Mouse (Mus musculus) c-Kit-positive CD71-positive TER-119-positive erythroid progenitor cells, embryonic 14.5 days (primary cell): ENCODE results near the gene Jmjd1c.

ENCODE experiments used
- DNase-seq: peaks from one replicate; pipeline ENCODE4 v3.0.0-alpha.2; 2013; ENCODE audit warnings: low spot score

Jmjd1c gene

GRCm38 (mm10) chr10:67072600-67072999 is 23.3 kb upstream of the Jmjd1c start:
- no peak for DNase-seq

DNA sequence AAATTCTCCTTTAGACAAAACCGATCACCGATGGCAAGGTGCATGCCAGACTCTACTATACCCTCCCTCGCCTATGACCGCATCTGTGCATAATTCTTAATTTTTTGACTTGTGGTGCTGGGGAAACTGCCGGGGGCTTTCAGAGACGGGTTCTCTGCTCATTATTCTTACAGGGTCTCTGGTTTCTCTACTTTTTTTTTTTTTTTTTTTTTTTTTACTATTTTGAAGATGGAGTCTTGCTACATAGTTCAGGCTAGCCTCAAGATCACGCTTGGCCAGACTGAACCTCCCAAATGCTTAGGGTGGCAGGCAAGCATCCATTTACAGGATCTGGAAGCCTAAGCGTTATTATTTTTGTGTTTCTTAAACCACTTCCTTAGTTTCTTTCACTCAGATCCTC is 22.3 kb upstream of the Jmjd1c start:
- DNase-seq = no peak

DNA sequence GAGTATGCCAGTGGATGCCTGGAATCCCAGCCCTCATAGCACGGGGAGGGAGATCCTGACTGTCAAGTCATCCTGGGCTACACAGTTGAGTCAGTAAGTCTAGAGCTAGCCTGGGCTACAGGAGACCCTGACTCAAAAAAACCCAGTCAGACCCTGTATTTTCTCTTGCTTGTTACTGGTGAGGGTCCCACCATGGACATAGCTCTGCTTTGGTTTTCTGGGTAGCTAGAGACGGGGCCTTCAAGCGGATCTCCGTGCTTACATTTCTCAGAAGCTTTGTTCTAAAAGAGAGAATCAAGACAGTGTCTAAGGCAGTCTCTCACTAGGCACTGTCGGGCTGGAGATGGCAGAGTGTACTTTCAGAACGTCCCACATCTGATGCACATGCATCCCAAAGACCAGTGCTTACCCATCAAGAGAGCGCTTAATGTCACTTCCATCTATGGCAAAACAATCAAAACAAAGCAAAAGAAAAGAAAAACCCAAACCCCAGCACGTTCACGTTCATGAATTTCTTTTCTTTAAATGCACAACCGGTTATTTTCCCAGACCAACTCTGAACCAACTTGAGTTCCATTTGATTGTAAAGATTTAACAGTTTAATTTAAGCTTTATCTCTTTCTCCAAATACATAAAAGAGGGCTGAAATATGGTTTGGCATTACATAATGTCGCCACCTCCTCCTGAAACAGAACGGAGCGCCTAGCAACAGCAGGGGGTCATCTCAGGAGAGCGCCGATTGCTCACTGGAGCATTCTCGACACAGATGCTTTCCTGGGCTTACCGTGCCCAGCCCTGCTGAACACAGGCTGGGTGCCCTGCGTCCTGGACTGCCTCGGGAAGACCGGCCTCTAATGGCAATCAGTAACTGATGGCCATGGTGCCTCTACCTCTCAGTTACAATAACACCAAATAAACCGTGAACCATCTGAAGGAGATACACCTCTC is 19.7 kb upstream of the Jmjd1c start:
- no peak for DNase-seq

- DNase-seq = no peak
Observed at GRCm38 (mm10) chr10:67079030-67079429, 16.9 kb upstream of the Jmjd1c start.

DNA sequence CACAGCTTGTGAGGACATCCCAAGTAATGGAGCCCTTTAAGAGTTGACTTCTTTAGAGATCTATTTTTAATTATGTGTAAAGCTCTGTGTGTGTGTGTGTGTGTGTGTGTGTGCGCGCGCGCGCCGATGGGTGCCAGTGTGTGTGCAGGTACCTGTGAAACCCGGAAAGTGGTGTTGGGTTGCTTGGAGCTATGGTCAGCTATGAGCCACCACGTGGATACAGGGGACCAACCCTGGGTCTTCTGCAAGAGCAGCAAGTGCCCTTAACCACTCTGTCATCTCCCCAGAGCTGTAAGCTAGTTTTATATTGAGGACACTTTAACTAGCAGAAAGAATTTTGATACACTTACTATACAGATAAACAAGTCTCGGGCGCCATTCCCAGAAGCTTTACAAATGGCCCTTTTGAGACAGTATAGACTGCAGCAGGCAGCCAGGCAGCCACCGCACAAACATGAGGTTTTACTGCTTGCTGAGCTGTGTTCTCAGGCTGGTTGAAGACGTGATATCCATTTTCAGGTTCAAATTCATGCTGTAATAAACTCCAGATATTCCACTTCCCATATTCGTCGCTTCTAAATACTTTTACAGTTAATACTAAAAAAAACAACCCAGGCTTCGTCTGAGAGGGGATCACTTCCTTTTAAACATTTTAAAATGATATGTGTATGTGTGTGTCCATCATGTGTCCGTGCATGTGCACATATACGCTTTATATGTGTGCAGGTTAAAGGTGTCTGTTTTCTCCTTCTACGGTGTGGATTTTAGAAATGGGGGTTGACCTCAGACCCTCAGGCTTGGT is 14.5 kb upstream of the Jmjd1c start:
- no peak for DNase-seq

DNA sequence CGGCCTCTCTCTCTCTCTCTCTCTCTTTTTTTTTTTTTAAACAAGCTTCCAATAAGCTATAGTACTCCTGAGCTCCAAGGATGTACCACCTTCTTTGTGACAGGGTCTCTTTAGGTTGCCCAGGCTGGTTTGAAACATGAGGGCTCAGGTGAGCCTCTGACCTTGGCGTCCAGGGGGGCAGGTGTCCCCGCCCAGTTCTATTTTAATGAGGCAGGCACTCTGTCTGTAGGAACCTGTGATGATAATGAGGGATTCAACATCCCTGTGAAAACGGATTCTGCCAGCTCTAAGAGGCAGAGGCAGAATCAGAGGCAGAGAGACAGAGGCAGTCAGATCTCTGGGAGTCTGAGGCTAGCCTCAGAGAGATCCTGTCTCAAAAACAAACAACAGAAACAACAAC is 13.4 kb upstream of the Jmjd1c start:
- DNase-seq = no peak

DNA sequence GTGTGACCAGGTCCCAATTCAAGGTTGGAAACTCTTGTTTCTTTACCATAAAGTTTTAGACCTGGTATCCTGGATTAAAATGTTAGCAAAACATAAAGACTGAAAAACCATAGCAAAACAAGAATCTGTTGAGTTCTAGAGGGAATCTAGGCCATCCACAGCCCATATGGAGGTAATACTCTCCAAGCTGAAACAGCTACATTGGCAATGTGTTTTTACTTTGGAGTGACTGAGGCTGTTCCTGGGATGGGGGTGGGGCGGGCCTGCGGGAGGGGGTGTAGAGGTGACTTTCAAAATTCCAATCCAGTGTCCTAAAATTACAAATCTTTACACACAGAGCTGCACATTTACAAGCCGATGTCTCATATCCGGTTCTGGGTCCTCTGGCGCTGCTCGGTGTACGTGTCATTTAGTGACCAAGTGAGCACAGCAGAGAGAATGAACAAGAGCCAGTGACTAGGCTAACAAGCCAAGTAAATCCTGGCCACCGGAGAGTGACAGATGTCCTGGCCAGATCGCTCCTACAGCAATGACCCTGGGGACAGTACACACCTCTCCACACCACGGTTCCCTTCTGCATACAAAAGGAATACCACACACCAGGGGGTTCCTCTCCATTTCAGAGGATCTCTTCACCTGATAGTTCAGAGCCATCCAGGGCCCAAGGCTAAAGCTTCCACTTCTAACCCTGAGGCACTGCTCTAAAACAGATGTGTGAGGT is 12.3 kb upstream of the Jmjd1c start:
- DNase-seq = no peak

DNA sequence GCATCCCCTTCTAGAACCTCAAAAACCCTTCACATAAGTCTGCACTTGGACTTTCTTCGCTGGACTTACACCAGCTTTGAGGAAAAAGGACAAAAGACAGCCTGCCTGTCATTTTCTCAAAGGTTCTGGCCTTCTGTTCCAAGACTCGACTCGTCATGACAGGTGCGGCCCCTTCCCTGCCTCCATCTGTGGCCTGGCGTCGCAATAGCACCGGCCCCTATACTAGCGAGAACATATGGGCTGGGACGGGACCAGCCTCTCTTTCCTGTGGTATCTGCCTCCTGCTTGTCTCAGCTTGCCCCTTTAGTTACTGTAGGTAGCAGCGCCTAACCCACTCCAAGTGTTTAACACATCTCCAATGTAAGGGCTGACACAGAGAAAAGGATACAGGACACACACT is 10.8 kb upstream of the Jmjd1c start:
- DNase-seq = no peak

GRCm38 (mm10) chr10:67085916-67086315 is 10.0 kb upstream of the Jmjd1c start:
- DNase-seq = no peak

DNA sequence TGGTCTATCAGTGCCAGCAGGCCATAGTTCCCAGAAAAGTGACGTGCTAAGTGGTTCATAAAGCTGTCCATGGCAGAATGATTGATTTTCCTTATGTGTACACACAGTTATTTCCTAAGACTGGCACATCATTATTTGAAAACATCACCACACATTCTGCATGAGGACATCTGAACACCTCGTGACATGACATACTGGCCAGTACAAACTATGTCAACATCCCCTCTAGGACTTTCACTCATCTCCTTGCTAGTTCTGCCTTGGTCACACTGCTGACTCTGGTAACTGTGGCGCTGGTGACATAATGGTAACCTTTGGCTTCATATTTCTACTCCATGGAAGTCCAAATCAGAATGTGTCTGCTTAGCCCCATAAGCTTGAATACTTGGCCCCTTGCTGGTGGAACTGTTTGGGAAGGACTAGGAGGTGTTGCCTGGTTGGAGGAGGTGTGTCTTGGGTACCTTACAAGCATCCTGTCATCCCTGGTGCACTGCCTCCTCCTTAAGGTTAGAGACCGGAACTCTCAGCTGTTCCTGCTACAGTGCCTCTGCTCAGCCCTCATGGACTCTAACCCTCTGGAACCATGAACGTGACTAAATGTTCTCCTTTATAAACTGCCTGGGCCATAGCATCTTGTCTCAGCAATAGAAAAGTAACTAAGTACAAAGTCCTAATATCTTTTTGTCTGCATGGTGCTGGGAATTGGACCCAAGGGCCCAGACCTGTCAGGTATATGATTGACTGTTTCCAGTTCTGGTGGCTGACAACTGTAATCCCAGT is 8.3 kb upstream of the Jmjd1c start:
- DNase-seq = no peak

- DNase-seq = no peak
Observed at GRCm38 (mm10) chr10:67090611-67091010, 5.3 kb upstream of the Jmjd1c start.

- DNase-seq = no peak
Observed at GRCm38 (mm10) chr10:67094922-67095321, 1.0 kb upstream of the Jmjd1c start.

- DNase-seq = peak; percentile 43
Observed at GRCm38 (mm10) chr10:67096621-67097436, 904 bp downstream of the Jmjd1c start, which contains the start of gene Reep3. TSS of gene Reep3 (minus strand) at chr10:67096945.

GRCm38 (mm10) chr10:67097437-67098150 is 1.7 kb downstream of the Jmjd1c start:
- no peak for DNase-seq

DNA sequence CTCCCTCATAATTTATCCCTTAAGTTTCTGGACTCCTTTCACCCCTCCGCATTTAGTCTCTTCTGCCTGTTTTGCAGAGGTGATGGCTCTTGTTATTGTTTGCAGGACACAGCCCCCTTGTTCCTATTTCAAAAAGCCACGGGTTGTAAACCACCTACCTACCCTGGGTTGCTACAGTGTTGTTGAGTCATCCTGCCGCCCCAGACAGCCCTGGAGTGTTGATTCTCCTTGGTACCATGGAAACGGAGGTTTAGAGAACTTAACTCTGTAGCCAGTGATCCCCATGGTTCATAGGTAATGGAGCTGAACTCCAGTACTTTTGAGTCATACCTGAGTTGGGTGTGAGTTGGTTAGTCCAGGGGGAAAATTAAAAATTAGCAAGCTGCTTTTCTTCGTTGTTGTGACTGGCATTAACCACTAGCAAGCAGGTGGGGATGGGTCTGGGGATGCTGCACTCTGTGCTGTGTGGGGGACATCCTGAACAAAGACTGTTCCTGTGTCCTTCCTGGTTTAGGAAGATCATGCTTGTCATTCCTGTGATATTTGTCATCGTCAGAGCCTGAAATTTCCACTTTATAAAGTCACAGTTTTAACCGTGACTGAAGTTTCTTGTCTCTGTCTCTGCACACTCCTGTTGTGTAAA is 2.6 kb downstream of the Jmjd1c start:
- DNase-seq = peak; percentile 34

DNA sequence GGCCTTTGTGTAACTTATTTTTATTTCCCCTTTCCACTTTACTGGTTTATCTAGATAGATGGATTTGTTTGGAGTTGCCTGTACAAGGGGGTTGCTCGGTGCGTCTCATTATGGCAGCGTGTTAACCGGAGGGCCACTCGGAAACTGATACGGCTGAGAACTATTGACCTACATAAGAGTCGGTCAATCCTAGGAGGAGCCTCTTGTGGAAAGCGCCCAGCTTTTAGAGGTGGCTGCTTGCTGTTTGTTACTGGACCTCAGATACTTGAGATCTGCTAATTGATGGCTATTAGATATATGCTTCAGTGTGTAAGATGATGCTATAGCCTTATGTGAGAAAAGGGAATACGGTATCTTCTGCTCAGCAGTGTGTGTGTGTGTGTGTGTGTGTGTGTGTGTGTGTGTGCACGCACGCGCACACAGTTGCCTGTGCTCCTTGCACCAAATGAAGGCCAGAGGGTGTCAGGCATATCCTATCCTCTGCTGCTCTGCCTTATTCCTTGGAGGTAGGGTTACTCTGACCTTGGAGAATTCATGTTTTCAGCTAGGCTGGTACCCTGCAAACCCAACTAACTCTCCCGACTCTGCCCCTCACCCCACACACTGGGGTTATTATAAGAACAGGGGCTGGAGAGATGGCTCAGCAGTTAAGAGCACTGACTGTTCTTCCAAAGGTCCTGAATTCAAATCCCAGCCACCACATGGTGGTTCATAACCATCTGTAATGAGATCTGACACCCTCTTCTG is 3.4 kb downstream of the Jmjd1c start:
- no peak for DNase-seq

DNA sequence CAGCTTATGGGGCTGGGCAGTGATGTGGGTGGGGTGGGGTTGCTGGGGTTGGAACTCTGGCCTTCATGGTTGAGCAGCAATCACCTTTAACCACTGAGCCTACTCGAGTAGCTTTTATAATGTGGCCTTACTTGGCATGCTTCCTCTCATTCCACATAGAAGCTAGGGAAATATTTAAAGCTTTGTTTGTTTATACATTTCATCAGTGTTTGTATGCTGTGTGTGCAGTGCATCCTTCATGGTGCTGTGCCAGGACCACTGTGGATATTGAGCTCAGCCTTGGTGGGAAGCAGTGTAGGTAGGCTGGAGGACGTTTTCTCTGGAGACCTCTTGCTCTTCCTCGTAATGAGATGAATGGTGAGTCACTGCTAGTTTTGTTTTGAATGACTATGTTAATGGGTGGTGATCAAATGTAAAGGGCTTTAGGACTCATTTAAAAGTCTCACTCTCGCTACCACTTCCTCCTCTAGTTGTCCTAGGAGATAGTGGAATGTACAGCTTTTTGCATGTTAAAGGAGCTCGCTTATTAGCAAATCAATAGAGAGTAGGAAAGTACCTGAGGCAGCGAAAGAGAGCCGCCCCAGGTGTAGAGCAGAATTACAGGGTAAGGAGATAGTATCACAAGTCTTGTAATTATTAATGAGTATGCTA is 4.2 kb downstream of the Jmjd1c start:
- DNase-seq = no peak

- DNase-seq = no peak
Observed at GRCm38 (mm10) chr10:67100831-67101251, 4.9 kb downstream of the Jmjd1c start.
